Mouse (Mus musculus) megakaryocyte-erythroid progenitor cell, adult 5-6 weeks (primary cell): ENCODE data around the gene Olfr12. TPM values are rescaled to one million over a fixed set of nuclear protein-coding genes. Genes with fewer than 3 reads are reported as not detected.

Experiments
- ATAC-seq: replicated peaks from 2 replicates; pipeline ENCODE4 v1.8.0; 2016; ENCODE audit warnings: mild to moderate bottlenecking, inconsistent platforms; ENCODE audit not compliant: severe bottlenecking, poor library complexity, low FRiP score, low TSS enrichment
- total RNA-seq, 2 experiments: library from RNA; stranded (forward) in 1 of 2; stranded (reverse) in 1 of 2; fragments of 200-1000, 215-1000 nt in 1 of 2; fragments of >200 nt in 1 of 2; fragmentation: Nextera tagmentation in 1 of 2; gene quantifications; 2 replicates each; pipeline ENCODE4 v1.2.3; 2014 to 2017

Gene Olfr12
- total RNA-seq (2014; fragmentation: Nextera tagmentation): not detected in 2 replicates
- not detected in 2 replicates for total RNA-seq (2017)

DNA sequence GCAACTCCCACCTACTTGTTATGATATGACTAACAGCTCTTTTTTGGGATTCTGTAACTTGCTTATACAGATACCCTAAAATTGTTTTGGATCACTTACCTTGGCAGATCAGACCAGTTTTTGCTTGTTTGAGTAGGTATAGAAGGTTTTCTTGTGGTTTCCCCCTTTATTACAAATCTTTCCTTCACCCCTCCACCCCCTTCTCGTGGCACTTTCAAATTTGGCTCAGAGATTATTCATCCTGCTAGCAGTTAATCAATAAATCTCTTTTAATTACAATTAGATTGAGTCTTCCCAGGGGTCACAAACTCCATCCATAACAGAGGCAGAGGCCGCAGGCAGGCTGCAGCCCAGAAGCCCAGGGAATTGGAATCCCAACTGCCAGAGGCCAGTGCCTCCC, at the start of gene Olfr12:
Gene Olfr12, plus strand, starts transcription at position 301 of the 400 bp plus-strand sequence.
- no peak for ATAC-seq

DNA sequence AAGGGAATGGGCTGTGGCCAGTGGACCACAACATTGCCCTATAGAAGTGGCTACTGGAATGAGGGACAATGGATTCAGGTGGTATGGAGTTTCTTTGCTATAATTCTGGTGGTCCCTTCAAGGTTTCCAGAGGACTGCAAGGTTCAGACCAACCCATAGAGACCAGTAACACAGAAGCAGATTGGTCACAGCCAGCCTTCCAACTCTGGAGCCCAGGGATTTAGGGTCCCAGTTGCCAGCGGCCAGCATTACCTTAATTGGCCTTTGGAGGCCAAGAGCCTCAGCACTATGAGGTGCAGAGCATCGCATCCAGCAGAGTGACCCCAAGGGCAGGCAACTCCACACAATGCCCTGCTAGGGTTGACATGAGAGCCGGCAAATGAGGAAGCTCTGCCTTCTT, 46.6 kb upstream of the Olfr12 start, which contains the start of gene Olfr1413:
Gene Olfr1413, plus strand, starts transcription at position 301 of the 400 bp plus-strand sequence.
- no peak for ATAC-seq

DNA sequence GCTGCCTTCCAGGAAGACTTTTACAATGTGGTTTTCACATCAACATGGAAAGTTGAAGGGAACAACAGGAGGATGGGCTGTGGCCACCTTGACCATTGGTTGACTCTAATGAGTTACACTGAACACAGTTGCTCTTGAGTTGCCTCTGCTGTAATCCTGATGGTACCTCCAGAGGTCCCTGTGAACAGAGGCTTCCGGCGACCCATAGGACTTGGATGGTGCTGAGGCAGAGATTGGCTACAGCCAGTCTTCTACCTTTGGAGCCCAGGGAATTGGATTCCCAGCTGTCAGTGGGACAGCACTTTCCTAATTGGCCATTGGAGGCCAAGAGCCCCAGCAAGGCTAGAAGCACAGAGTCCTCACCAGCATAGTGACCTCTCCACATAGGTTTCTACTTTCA, 32.1 kb upstream of the Olfr12 start, which contains the start of gene Olfr1412:
Gene Olfr1412, plus strand, starts transcription at position 301 of the 400 bp plus-strand sequence.
- ATAC-seq: no peak

DNA sequence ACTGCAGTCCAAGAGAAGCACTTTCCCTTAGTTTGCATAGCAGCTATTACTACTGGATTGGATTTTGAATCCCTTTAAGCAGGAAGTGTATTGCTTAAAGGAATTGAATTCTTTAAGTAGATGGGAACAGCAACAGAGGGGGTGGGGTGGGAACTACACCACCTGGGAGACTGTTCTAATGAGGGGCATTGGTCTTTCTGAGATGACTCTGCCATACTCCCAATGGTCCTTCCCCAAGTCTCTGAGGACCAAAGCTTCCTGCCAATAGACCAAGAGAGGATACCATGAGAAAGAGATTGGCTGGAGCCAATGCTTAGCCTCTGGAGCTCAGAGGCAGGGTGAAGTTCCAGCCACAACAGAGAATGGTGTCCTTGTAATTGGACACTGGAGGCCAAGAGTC, 23.5 kb upstream of the Olfr12 start, which contains the start of gene Olfr1411:
Gene Olfr1411, plus strand, starts transcription at position 301 of the 400 bp plus-strand sequence.
- ATAC-seq: no peak

DNA sequence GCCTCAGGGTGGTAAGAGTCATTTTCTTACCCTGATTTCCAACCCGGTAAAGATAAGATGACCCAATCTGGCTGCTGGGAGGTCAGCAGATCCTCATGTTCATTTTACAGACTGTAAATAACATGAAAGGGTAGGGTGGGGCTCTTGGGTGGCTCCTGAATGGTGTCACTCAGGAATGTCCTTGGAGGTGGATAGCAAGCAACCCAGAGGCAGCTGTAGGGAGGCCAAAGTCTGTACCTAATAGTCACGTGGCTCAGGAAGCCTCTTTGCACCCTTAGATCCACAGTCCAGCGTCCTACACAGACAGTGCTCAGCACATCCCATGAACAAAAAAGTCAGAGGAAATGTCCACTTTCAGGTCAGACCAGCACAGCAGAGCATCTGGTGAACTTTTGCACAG, 21.6 kb upstream of the Olfr12 start:
- ATAC-seq: no peak

DNA sequence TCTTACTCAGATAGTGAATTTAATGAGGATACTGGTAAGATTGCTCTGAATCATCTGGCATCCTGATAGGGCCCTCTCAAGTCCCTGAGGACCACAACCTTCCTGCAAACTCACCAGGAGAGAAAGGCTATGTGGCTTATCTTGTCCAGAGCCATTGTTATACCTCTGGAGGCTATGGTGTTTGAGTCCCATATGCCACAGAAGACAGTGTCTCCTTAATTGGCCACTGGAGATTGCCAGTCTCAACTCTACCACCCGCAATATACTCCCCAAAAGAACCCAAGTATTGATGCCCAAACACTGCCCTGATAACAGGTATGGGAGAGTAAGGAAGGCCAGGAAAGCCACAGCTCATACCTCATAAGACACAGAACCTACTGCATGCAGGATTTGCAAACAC, 12.1 kb upstream of the Olfr12 start, which contains the start of gene Olfr1410:
Gene Olfr1410, plus strand, starts transcription at position 301 of the 400 bp plus-strand sequence.
- no peak for ATAC-seq

DNA sequence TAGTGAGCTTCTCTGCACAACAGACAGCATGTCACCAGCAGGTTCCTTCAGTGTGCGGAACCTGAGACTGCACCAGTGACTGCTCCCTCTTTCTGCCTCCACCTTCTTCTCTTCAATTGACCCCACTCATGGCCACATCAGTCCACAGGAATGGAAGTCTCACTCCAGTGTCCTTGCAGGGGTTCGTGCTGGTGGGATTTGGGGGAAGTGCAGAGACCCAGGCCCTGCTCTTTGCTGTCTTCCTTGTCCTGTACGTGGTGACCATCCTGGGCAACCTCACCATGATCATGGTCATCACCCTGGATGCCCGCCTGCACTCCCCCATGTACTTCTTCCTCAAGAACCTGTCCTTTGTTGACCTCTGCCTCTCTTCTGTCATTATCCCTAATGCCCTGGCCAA, 9.9 kb upstream of the Olfr12 start:
- ATAC-seq: no peak

DNA sequence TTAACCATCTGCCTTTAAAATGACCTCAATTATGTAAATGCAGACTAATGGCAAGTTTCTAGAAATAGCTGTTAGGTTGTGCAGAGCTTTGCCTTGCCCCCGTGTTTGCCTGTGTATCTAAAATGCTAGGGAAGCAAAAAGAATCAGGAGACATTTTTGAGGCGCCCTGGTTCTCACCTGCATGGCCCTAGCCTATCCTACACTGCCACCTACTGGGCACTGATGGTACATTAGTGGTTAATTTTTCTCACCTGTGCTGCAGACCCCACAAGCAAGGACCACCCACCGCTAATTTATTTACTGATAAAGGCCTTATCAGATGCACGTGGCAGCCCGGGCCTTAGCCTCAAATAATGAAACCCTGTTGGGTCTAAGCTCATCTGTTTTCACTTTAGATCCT, 6.6 kb upstream of the Olfr12 start:
- ATAC-seq: peak; percentile 63

DNA sequence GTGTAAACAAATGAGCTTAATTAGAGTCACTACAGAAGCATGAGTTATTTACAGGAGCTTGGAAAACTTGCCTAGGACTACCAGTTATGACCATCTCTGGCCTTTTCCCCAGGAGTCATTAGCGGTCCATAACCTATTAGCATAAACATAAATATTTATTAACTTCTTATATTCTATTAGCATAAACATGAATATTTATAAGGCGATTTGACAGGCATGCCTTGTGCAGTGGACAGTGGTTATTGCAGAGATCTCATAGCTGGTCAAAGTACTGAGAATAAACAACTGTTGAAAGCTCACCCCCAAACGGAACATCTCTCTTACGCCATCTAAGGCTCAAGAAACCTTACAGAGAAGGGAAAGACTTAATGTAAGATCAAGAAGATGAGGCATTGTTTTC, 4.4 kb upstream of the Olfr12 start:
- ATAC-seq: no peak

DNA sequence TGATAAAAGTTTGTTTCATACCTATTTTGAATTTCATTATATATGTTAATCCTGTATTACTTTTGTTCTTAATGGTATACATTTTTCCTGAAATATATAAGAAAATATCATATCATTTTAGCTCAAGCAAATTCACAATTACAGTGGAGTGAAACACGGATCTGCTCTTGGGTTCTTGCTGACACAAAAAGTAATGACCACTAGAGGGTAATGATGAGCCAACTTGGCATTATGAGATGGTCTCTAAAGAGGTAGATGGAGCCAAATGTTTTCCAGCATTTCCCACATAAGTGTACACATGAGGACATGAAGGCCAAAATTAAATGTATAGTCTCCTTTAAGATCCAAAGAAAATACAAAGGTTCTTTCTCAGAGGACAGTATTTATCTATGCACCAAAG, 3.1 kb upstream of the Olfr12 start:
- no peak for ATAC-seq

DNA sequence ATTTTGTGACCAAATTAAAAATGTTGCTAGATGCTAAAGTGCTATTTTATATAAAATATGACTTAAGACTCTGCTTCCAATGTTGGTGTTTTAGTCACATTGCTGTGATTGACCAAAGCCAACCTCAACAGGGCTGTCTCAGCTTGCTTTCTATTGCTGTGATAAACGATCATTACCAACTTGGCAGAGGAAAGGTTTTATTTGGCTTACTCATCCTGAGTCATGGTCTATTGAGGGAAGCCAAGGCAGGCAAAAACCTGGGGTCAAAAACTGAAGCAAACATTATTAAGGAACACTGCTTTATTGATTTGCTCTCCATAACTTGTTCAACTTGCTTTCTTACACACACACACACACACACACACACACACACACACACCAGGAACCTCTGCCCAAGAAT, 1.5 kb upstream of the Olfr12 start:
- ATAC-seq: no peak

DNA sequence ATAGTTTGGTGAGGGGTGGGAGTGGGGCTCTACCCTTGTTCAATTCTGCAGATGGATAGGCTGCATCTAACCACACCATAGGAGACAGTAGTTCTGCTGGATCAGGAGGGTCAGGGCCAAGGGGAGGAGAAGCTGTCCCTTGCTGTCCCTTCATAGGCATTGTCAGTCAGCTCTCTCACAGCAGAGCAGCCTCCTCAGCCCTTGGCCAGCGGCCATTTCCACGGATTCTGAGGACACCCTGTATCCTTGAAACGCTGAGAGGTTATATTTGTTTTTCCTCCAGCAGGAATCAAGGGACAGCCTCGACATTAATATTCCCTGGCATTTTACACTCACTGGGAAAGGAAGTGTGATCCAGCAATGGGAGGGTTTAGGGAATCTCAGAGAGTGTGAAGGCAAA, 772 bp downstream of the Olfr12 start:
- ATAC-seq: no peak

DNA sequence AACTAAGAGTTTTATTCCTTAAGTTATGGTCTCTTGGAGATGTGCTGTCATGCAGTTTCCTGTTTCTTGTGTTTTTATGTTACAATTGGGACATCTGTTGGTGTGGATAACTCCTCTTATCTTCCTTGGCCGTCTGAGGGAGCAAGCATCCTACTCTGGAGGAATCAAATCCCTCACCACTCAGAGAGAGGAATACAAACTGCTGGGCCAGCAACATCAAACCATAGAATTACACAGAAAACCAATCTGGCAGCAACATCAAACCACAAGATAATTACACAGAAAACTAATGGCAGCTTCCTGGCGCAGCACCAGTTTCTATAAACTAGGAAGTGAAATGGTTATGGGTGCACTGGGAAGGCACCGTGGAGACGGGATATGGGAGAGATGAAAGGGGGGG, 10.6 kb downstream of the Olfr12 start:
- no peak for ATAC-seq

DNA sequence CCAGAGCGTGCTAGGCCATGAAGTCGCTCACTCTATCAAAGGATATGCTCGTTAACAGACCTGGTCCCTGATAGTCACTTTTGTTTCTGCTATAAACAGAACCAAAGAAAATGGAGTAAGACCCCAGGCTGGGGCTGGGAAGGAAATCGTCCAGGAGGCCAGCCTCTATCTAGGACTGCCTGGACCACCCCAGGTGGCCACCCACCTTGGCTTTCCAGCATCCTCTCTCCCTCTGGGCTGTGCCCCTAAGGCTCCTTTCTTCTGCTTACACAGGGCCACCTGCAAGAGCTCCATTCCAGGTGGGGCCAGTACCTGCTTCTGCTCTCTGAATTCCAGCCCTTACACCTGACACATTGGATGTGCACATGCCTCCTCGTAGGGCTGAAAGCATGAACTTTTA, 14.6 kb downstream of the Olfr12 start:
- ATAC-seq: no peak

DNA sequence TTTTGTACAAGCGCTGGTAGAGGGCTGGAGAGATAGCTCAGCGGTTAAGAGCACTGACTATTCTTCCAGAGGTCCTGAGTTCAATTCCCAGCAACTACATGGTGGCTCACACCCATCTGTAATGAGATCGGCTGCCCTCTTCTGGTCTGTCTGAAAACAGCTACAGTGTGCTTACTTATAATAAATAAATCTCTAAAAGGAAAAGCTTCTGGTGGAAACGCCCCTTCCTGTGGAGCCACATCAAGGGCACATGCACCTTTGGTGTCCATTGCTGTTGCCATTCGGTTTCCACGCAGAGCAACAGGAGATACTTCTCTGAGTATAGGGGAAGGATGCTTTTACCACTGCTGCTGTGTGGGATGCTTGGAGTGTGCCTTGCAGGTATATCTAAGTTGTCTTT, 15.4 kb downstream of the Olfr12 start:
- ATAC-seq: no peak

DNA sequence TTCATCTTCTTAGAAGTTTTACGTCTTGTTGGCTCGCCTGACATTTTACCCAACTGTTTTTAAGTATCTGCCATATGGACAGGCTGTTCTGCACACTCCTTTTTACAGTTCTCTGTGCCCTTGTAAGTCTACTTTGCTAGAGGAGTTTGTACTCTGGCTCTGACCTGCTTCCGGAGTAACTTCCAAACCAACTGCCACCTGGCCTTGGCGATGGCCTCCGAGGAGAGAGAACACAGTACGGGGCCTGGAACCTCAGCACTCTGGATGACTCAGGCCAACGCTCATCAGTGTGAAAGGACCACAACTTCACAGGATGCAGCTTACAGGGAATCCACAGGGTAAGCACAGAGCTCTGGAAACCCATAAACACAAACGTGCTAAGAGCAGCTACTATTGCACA, 16.1 kb downstream of the Olfr12 start:
- ATAC-seq: no peak

DNA sequence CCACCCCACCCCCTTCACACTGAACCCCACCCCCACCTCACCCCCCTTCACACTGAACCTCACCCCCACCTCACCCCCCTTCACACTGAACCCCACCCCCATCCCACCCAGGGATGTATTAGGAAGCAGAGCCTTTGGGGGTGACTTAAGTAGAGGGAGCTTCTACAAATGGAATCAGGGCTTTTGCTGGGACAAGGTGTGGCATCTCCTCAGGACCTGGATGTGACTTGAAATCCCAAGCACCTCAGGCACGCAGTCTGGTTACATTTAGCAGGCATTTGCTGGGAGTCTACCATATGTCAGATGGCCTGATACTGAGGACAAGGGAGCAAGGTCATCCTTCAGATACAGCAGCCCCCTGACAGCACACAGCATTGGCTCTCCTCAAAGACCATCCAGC, 17.0 kb downstream of the Olfr12 start:
- ATAC-seq: no peak

DNA sequence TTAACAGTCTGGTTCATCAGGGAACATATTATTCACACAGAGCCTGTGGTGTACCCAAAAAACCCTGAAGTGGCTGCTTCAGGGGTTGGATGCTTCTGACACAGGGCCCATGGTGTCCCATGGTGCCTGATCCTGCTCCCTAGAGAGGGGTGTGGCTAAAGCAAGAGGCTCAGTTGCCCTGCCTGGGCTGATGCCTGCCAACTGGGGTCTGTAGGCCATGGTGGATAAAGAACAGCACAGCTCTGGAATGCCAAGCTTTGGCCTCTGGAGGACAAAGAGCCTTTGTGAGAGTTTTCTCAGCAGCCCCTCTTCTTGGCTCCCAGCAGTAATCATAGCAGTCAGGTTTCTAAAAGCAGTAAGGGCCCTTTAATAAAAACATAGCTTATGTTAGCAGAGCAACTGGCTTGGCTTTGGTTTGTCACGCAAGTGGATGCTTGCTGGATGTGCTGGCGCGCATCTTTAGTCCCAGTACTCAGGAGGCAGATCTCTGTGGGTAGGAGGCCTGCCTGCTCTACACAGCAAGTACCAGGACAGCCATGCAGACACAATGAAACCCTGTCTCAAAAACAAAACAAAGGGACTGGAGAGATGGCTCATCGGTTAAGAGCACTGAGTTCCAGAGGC, 17.5 kb downstream of the Olfr12 start:
- ATAC-seq: no peak

DNA sequence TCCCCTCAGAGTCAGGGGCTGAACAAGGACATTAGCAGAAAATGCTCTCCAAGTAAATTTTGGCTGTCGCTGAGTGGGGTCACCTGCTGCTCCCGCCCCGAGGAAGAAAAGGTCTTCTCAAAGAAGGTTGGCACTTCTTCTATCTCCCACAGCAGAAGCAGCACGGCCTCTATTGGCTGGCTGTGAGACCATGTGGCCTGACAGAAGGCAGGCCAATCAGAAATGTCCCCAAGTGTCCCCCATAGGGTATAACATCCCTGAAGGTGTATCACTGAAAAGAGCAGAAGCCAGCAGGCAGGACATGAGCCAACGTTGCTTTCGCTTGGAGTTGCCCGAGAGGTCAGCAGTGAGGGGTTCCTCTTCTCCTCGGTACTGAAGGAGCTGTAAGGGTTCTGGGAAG, 18.4 kb downstream of the Olfr12 start:
- no peak for ATAC-seq

DNA sequence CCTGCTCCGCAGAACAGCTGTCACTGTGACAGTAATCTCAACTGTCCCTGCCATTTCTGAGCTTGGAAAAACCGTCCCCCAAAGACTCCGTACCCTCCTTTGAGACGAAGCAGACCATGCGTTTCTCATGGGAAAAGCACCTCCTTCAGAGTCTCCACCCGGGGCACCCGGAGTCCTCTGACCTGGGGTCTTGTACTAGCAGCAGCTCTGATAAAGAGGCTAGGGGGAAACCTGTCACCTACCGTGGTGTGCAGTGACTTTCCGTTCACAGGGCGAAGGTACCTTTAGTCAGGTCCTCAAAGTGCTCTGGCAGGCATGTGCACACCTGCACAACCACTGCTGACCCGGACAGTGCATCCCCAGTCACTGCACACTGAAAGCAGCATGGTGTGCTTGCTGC, 19.1 kb downstream of the Olfr12 start:
- ATAC-seq: no peak

DNA sequence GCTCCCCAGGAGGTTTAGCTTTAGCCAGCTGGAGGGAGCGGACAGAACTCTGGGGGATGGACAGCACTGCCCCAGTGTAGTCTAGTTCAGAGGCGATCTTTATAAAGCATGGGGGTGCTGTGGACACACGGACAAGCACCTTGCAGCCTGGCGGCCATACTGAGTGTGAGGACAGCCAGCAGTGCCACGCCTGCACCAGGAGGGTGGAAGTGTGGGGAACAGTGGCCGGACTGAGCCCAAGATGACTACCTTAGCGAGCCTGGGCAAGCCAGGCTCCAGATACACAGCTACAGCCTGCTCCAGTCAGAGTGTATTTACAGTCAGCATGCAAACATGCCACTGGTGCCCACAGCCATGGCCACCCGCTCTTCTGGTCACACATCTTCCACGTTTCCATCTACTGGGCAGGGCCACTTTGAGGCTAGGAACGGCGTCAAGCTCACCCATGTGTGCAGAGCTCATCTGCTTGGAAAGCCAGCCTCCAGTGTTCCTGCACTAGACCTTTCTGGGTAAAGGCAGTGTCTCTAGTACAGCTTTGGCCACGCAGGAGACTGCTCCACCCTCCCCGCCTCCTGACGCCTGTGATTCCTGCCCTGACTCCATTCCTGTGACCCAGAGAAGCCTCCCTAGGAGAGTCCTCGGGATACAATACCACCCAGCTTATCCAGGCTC, 20.0 kb downstream of the Olfr12 start:
- ATAC-seq: no peak
